Mouse (Mus musculus) gastrocnemius, postnatal 25 days (tissue): ENCODE data around the gene Setd3. TPM values are rescaled to one million over a fixed set of nuclear protein-coding genes. Genes with fewer than 3 reads are reported as not detected.

Experiments used
- DNase-seq: peaks from one replicate; pipeline ENCODE4 v3.0.0; 2022
- total RNA-seq, 2 experiments: library from RNA; stranded (reverse); gene quantifications; 1 replicate in 1 of 2; 2 replicates in 1 of 2; pipeline ENCODE4 v1.2.3; 2021

Gene Setd3
- total RNA-seq, 2 experiments from 2014 or later: 79.3 to 80.6 TPM

DNA sequence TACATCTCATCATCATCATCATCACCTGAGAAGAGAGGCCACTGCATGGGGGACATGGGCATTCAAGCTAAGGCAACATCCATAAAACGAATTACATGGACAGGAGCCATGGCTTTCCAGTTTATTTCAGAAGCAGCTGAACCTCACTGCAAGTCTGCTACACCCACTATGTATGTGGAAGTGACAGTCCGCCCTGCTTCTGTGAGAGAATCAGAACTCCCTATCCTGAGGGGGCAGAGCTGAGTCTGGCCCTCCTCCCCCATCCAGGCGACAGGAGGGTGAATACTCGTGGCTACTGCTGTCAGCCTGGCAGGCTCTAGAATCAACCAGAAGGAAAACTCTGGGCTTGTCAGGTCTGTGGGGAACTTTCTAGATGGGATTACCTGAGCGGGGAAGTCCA is 106.2 kb downstream of the Setd3 start:
- DNase-seq: no peak

DNA sequence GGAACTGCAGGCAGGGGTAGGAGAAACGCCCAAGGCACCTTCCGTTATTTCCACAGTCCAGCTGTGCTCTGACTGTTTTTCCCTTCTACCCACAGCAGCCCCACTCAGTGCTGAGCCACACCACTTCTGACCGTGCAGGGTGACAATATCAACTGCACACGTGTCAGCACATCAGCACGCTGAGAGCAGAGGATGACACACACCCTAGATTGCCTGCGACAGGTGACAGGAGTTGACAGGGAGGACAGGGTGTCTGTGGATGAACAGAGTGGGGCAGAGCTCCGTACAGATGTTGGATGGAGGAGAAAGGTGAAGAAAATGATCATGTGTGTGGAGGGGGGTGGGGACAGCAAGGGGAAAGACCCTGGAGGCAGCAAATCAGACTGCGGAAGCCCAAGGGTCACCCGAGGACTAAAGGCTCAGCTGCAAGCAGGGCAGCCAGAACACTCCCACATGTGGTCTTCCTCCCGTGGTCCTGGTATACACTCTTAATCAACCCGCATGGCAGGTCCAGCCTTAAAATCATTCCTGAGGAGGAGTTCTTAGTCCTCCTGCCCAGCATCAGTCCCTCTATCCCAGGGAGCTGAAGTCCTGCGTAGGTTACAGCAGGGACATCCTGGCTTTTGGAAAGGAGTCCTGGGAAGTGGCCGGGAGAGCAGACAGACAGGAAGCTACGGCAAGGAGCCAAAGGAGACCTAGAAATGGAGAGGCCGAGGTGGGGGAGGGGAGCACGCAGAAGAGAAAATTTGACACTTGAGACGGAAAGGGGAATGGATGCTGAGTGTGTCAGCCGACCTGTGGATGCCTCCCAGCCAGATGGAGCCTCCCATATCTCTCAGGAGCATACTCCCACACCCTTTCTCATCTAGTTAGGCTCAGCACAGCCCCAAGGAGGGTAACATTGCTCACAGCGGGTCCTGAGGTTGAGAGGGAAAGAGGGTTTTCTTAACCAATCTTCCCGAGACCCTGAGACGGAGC is 108.1 kb downstream of the Setd3 start:
- no peak for DNase-seq

DNA sequence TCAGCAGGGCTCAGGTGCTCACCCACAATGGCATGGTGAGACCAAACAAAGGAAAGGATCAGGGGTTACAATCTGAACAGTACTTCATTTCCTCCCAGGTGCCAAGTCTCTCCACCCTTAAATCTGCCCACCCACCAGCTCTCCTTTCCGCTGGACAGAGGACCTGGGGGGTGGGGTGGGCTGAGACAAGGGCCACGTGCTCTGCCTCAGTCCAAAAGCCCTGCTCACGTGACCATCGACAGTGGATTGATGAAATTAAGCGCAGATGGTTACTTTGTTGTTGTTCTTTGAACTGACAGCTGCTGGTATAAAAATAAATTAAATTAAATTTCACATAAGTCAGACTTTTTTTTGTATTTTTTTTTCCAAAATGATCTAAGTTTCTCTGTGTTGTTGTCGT is 109.6 kb downstream of the Setd3 start:
- DNase-seq: no peak

DNA sequence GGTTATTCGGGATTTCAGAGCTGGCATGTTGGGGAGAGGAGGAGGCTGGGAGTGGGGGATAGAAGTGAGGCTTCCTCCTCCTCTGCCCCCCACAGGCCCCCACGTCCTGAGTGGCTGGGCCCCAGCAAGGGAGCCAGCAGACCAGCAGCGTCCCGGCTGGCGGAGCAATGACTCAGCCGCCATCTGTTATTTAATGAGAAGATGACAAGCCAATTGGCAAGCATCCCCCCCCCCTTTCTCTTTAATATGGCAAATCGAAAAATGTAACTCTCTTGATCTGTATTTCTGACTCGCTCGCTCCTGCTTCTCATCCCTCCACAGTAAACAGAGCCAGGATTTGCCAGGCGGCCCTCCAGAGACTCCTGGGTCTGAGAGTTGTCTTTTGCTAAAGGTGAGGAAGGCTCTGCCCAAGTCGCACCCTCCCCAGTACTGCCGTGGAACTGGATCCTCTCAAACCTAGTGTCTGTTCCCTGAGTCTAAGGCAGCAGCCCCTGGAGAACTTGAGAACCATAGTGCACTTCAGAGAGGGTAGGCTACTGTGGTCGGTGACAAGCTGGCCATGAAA is 111.2 kb downstream of the Setd3 start:
- DNase-seq: no peak

DNA sequence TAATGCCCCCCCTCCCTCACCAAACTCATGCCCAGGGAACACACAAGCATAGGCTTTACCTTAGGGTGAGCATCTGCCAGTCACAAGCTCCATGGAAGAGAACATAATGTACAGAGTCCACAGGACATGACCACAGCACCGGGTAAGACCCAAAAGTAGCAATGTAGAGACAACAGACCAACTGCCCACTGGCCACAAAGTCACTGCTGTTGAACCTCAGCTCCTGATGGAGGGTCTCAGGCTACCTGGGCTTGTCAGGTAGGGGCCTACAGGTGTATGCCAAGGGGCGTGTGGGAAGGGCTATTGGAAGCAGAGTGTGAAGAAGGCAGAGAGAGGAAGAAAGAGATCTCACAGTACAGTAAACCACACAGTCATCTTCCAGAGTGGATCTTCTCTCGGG is 111.9 kb downstream of the Setd3 start:
- DNase-seq: no peak

DNA sequence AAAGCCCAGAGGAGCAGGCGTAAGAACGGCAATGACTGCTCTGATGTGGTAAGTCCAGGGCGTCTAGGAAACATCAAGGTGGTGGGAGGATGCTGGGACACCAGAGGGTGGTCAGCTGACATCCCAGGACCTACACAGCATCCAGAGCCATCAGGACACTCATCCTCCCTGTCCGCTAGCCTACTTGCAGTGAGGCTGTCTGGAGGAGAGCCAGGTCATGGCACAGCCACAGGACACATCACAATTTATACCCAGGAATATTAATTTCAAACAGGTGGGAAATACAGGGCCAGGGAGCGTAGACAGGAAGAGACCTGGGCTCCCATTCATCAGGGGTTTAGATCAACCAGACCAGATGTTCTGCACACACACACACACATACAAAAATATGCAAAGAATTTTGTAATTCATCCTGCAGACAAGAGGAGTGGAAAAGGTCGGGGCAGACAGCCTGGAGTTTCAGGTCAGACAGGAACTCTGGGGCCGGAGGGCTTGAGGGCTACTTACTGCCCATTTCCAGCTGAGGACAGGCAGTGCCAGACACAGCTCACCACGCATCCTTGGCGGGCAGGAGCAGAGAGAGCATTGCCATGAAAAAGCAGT is 114.6 kb downstream of the Setd3 start:
- DNase-seq: no peak

DNA sequence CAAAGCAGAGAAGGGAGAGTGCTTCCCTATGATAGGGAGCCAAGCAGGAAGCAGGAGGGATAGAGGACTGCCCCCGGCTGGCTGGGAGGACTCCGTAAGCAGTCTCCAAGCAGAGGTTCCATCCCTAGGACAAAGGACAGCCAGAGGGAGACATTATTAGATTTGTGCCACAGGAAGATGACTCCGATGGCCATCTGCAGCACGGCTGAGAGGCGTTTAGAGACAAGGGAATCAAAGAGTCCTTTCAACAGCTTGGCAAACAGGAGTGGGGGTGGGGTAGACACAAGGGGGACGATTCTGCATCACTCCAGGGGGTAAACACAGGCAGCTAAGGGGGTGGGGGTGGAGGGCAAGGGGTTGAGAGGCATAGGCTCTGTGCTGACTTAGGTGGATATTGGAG is 115.1 kb downstream of the Setd3 start:
- no peak for DNase-seq

DNA sequence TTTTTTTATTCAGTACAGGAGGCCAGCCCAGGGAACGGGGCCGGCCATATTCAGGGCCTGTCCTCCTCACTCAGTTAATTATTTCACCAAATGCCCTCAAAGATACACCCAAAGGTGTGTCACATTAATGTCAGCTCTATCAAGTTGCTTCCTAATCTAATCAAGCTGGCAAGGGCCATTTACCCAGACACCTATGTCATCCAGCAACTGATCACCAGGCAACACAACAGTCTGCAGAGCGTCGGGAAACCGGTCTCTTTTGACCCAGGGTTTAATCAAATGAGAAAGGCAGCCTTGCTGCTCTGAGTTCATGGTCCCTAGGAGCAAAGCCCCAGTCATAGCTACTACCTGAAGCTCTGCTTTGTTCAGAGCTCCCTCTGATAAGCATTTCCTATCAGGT is 117.0 kb downstream of the Setd3 start:
- no peak for DNase-seq

DNA sequence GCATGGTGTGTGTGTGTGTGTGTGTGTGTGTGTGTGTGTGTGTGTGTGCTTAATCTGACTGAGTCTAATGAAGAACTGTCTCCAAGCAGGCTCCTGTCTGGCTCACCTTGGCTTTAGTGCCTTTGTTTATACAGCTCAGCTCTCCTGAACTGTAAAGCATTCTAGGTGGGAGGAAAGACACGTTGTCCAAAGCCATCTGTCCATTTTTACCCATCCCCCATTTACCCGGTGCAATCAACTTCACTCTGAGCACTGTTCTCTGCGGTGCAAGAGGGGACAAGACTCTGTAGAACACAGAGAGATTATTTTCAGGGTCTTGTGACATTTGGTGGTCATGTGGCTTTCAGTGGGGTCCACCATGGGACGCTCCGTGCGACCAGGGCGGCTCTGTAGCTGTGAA is 117.5 kb downstream of the Setd3 start:
- no peak for DNase-seq

Other genes with a start within 250 kb of the Setd3 start
- gene Bcl11b, start 175.7 kb downstream of the Setd3 start, total RNA-seq: under 1 TPM in 1 of 2 experiments, not detected in 1; 0.27 TPM
- 10 to 100 TPM; 61.6 to 71.1 TPM for gene Ccnk, start 265 bp upstream of the Setd3 start, total RNA-seq
- gene Ccdc85c, start 96.1 kb upstream of the Setd3 start, total RNA-seq: 10 to 100 TPM; 11.4 to 15.2 TPM
- under 1 TPM; 0.91 to 0.95 TPM for gene Hhipl1, start 127.0 kb upstream of the Setd3 start, total RNA-seq
- gene Cyp46a1, start 155.1 kb upstream of the Setd3 start, total RNA-seq: under 1 TPM; 0.13 TPM
- gene Eml1, start 191.6 kb upstream of the Setd3 start, total RNA-seq: 100 to 1,000 TPM in 1 of 2 experiments, 10 to 100 TPM in 1; 84.7 to 109 TPM